Mouse (Mus musculus): ENCODE results near the gene Ttc23l.

- TF ChIP-seq POLR2A (IDR thresholded peaks at IDR 0.05; ENCODE audit: borderline replicate concordance, control insufficient read depth, low read depth, low read length) (no peak), CTCF (IDR thresholded peaks at IDR 0.05; ENCODE audit: control insufficient read depth, insufficient read depth, low read length) (no peak)
Observed at GRCm38 (mm10) chr15:10499593-10499992, 58.9 kb downstream of the Ttc23l start.
